24 mouse cellular contexts compared by ENCODE assay signal in genomic region chr10:22915785-22916514, GRCm38 (mm10).
DNase-seq lines count a peak whose midpoint lies in the region; ATAC-seq and TF ChIP-seq lines count a peak whose summit lies in the region.
"Had no signal": no experiment of that assay in that cellular context is flagged by ENCODE, and none has a peak within 500 bp of the region (broad histone marks: within the 10 kb centered on the region; RNA-seq: fewer than 3 reads in every experiment).

No protein-coding gene starts in this region.

- no peaks in the 10 kb centered on the region for H3K27me3 ChIP-seq in intestine, embryonic 14.5 days (replicated peaks; ENCODE audit: control insufficient read depth, insufficient read depth, low read length)
- no peaks in the 10 kb centered on the region for H3K27me3 ChIP-seq in intestine, postnatal 0 days (replicated peaks; ENCODE audit: control insufficient read depth, insufficient read depth, low read length)
- H3K27me3 ChIP-seq in stomach, embryonic 14.5 days (ENCODE audit: control insufficient read depth, insufficient read depth, low read length) = no peaks in the 10 kb centered on the region
- H3K27me3 ChIP-seq in stomach, postnatal 0 days (ENCODE audit: control insufficient read depth, insufficient read depth, low read length) = no peaks in the 10 kb centered on the region
- H3K27me3 ChIP-seq: CH12.LX; embryonic facial prominence, embryonic 12.5 days; liver, embryonic 15.5 days; neural tube, embryonic 15.5 days; stomach, embryonic 15.5 days had no signal

- no peak overlapping the region for H3K4me2 ChIP-seq in intestine, embryonic 14.5 days (ENCODE audit: low read length)
- H3K4me2 ChIP-seq in intestine, postnatal 0 days (replicated peaks; ENCODE audit: low read depth) = no peak overlapping the region
- no peak overlapping the region for H3K4me2 ChIP-seq in stomach, embryonic 14.5 days (replicated peaks; ENCODE audit: low read depth, low read length)
- H3K4me2 ChIP-seq in stomach, postnatal 0 days (replicated peaks; ENCODE audit: low read depth) = no peak overlapping the region
- H3K4me2 ChIP-seq: embryonic facial prominence, embryonic 12.5 days; liver, embryonic 15.5 days; midbrain, embryonic 11.5 days; neural tube, embryonic 15.5 days; stomach, embryonic 15.5 days had no signal

- peak overlapping the region; percentile 6; the same call in 1 of the 2 replicates for H3K27ac ChIP-seq in intestine, embryonic 14.5 days (ENCODE audit: low read depth)
- H3K27ac ChIP-seq in intestine, postnatal 0 days (ENCODE audit: low read depth, low read length) = no peak overlapping the region
- peak overlapping the region; percentile 15; the same call in 1 of the 2 replicates for H3K27ac ChIP-seq in stomach, embryonic 14.5 days (ENCODE audit: low read length)
- no peak overlapping the region for H3K27ac ChIP-seq in stomach, postnatal 0 days (replicated peaks)
- H3K27ac ChIP-seq: embryonic facial prominence, embryonic 12.5 days; heart, embryonic 10.5 days; hindbrain, embryonic 10.5 days; liver, embryonic 15.5 days; neural tube, embryonic 15.5 days; stomach, embryonic 15.5 days had no signal

- H3K4me1 ChIP-seq in intestine, embryonic 14.5 days (replicated peaks; ENCODE audit: control insufficient read depth, insufficient read depth, low read length) = peaks cover 22% of the 10 kb centered on the region
- no peaks in the 10 kb centered on the region for H3K4me1 ChIP-seq in intestine, postnatal 0 days (replicated peaks; ENCODE audit: control insufficient read depth, insufficient read depth, low read length)
- peaks cover 26% of the 10 kb centered on the region for H3K4me1 ChIP-seq in stomach, embryonic 14.5 days (ENCODE audit: control insufficient read depth, insufficient read depth, low read length)
- no peaks in the 10 kb centered on the region for H3K4me1 ChIP-seq in stomach, postnatal 0 days (replicated peaks; ENCODE audit: control insufficient read depth, insufficient read depth)
- H3K4me1 ChIP-seq: heart, embryonic 10.5 days; hindbrain, embryonic 10.5 days; liver, embryonic 15.5 days; neural tube, embryonic 15.5 days had no signal

- no peak overlapping the region for H3K9ac ChIP-seq in intestine, embryonic 14.5 days (ENCODE audit: low read length)
- no peak overlapping the region for H3K9ac ChIP-seq in intestine, postnatal 0 days (ENCODE audit: low read depth, low read length)
- H3K9ac ChIP-seq in stomach, embryonic 14.5 days (replicated peaks; ENCODE audit: low read depth, low read length) = no peak overlapping the region
- no peak overlapping the region for H3K9ac ChIP-seq in stomach, postnatal 0 days (ENCODE audit: low read length)
- H3K9ac ChIP-seq: embryonic facial prominence, embryonic 12.5 days; forebrain, postnatal 0 days; liver, embryonic 15.5 days; neural tube, embryonic 15.5 days; stomach, embryonic 15.5 days had no signal

- no peak overlapping the region for H3K4me3 ChIP-seq in intestine, embryonic 14.5 days (ENCODE audit: low read depth, low read length)
- no peak overlapping the region for H3K4me3 ChIP-seq in intestine, postnatal 0 days (ENCODE audit: low read depth, low read length)
- H3K4me3 ChIP-seq in stomach, embryonic 14.5 days (ENCODE audit: low read depth, low read length) = no peak overlapping the region
- no peak overlapping the region for H3K4me3 ChIP-seq in stomach, postnatal 0 days (ENCODE audit: low read depth, low read length)
- H3K4me3 ChIP-seq: embryonic facial prominence, embryonic 12.5 days; heart, embryonic 10.5 days; hindbrain, embryonic 10.5 days; liver, embryonic 15.5 days; neural tube, embryonic 15.5 days; stomach, embryonic 15.5 days had no signal

- no peak for DNase-seq in intestine, embryonic 14.5 days (ENCODE audit: low spot score)
- peak; percentile 7 to 49 for DNase-seq in left cerebral cortex, postnatal 25 days (ENCODE audit: low spot score in 2 of 2)
- no peak for DNase-seq in left cerebral cortex, postnatal 36 days (ENCODE audit: low spot score in 2 of 2)
- DNase-seq in stomach, postnatal 0 days (ENCODE audit: low spot score) = no peak
- peak; percentile 12 for DNase-seq in telencephalon, adult 2 months (ENCODE audit: low read depth, low spot score)
- no peak for DNase-seq in gastrocnemius, postnatal 36 days
- DNase-seq: adrenal gland, adult 2 months; cerebellum, adult 18-20 months; cerebellum, postnatal 14 days; forebrain, postnatal 0 days; lung, postnatal 10 days had no signal

- no peaks in the 10 kb centered on the region for H3K36me3 ChIP-seq in intestine, embryonic 14.5 days (ENCODE audit: control insufficient read depth, insufficient read depth, low read length)
- H3K36me3 ChIP-seq in intestine, postnatal 0 days (ENCODE audit: control insufficient read depth, insufficient read depth) = no peaks in the 10 kb centered on the region
- no peaks in the 10 kb centered on the region for H3K36me3 ChIP-seq in stomach, embryonic 14.5 days (ENCODE audit: control insufficient read depth, insufficient read depth, low read length)
- H3K36me3 ChIP-seq in stomach, postnatal 0 days (ENCODE audit: control insufficient read depth, insufficient read depth, low read length) = no peaks in the 10 kb centered on the region
- H3K36me3 ChIP-seq: embryonic facial prominence, embryonic 12.5 days; G1E; heart, embryonic 10.5 days; hindbrain, embryonic 10.5 days; liver, embryonic 15.5 days; neural tube, embryonic 15.5 days; stomach, embryonic 15.5 days had no signal

- WGBS in intestine, embryonic 14.5 days = 26% methylated on average over 6 of the region's 6 CpGs
- WGBS in intestine, postnatal 0 days = 36% methylated on average over 6 of the region's 6 CpGs
- 35% methylated on average over 6 of the region's 6 CpGs for WGBS in stomach, embryonic 14.5 days
- 17% methylated on average over 6 of the region's 6 CpGs for WGBS in stomach, postnatal 0 days

- intact Hi-C loops in left cerebral cortex, postnatal 25 days (cut with DNase I) = no loop called here
- intact Hi-C loops in left cerebral cortex, postnatal 36 days (cut with DNase I) = no loop called here
- intact Hi-C loops in gastrocnemius, postnatal 36 days (cut with DNase I) = no loop called here

- TF ChIP-seq EP300 in stomach, postnatal 0 days (optimal IDR thresholded peaks at IDR 0.05) = no peak

- TF ChIP-seq CTCF in intestine, postnatal 0 days (IDR thresholded peaks at IDR 0.05; ENCODE audit: low read depth) = no peak
- no peak for TF ChIP-seq CTCF in stomach, postnatal 0 days (IDR thresholded peaks at IDR 0.05; ENCODE audit: low read depth)

- no peaks in the 10 kb centered on the region for H3K9me3 ChIP-seq in intestine, embryonic 14.5 days (ENCODE audit: control insufficient read depth, low read length)
- H3K9me3 ChIP-seq in intestine, postnatal 0 days (ENCODE audit: control insufficient read depth) = no peaks in the 10 kb centered on the region
- H3K9me3 ChIP-seq in stomach, embryonic 14.5 days (ENCODE audit: control insufficient read depth, low read depth, low read length) = no peaks in the 10 kb centered on the region
- no peaks in the 10 kb centered on the region for H3K9me3 ChIP-seq in stomach, postnatal 0 days (ENCODE audit: control insufficient read depth, low read length)
- H3K9me3 ChIP-seq: embryonic facial prominence, embryonic 12.5 days; G1E; heart, embryonic 10.5 days; hindbrain, embryonic 10.5 days; liver, embryonic 15.5 days; neural tube, embryonic 15.5 days; stomach, embryonic 15.5 days had no signal

- no peak for ATAC-seq in intestine, embryonic 14.5 days (replicated peaks; ENCODE audit: low FRiP score, low TSS enrichment, low read depth)
- ATAC-seq in intestine, postnatal 0 days = no peak
- ATAC-seq in stomach, embryonic 14.5 days (ENCODE audit: insufficient number of reproducible peaks, insufficient read depth, low FRiP score, low read depth) = no peak
- ATAC-seq in stomach, postnatal 0 days (ENCODE audit: low FRiP score, low TSS enrichment) = no peak
- ATAC-seq: forebrain, postnatal 0 days; hindbrain, embryonic 16.5 days; intestine, embryonic 16.5 days had no signal

Comparison
In these comparisons a context has a peak if more than half of its experiments do, and no peak if none do; other contexts are left out.
1. DNase-seq: peak in left cerebral cortex, postnatal 25 days (2 of 2) and telencephalon, adult 2 months (single experiment); none in intestine, embryonic 14.5 days (single experiment), left cerebral cortex, postnatal 36 days (0 of 2), stomach, postnatal 0 days (single experiment) and gastrocnemius, postnatal 36 days (0 of 2).
2. H3K27ac ChIP-seq: peak in intestine, embryonic 14.5 days (single experiment) and stomach, embryonic 14.5 days (single experiment); none in intestine, postnatal 0 days (single experiment) and stomach, postnatal 0 days (single experiment).